Mouse (Mus musculus): ENCODE results near the gene Gpr85. TPM values are rescaled to one million over a fixed set of nuclear protein-coding genes. Genes with fewer than 3 reads are reported as not detected.

Gpr85 gene
- polyA plus RNA-seq, 1 experiment from 2014 or later: 2.0 TPM

- H3K27me3 ChIP-seq (ENCODE audit: control insufficient read depth, insufficient read depth, low read length): no peaks in the 10 kb centered on the region
- H3K4me3 ChIP-seq (ENCODE audit: low read depth, low read length): peak overlapping the region; percentile 68
- H3K27ac ChIP-seq (replicated peaks): peak overlapping the region; percentile 76
- H3K4me1 ChIP-seq (replicated peaks; ENCODE audit: control insufficient read depth, insufficient read depth): no peaks in the 10 kb centered on the region
- no peak for TF ChIP-seq CTCF (IDR thresholded peaks at IDR 0.05; ENCODE audit: low read depth)
- no peaks in the 10 kb centered on the region for H3K36me3 ChIP-seq (ENCODE audit: control insufficient read depth, insufficient read depth, low read length)
- ATAC-seq (ENCODE audit: low FRiP score, low TSS enrichment) (peak; percentile 78; the same call in 1 of the 2 replicates), DNase-seq (ENCODE audit: low spot score) (peak; percentile 70)
- peak overlapping the region; percentile 82 for H3K9ac ChIP-seq (ENCODE audit: low read length)
- peak overlapping the region; percentile 92 for H3K4me2 ChIP-seq (replicated peaks; ENCODE audit: low read depth)
- under 1% methylated on average over 37 of the region's 41 CpGs for WGBS
- no peaks in the 10 kb centered on the region for H3K9me3 ChIP-seq (ENCODE audit: control insufficient read depth, low read length)
Observed at GRCm38 (mm10) chr6:13838677-13839344, 931 bp downstream of the Gpr85 start.

DNA sequence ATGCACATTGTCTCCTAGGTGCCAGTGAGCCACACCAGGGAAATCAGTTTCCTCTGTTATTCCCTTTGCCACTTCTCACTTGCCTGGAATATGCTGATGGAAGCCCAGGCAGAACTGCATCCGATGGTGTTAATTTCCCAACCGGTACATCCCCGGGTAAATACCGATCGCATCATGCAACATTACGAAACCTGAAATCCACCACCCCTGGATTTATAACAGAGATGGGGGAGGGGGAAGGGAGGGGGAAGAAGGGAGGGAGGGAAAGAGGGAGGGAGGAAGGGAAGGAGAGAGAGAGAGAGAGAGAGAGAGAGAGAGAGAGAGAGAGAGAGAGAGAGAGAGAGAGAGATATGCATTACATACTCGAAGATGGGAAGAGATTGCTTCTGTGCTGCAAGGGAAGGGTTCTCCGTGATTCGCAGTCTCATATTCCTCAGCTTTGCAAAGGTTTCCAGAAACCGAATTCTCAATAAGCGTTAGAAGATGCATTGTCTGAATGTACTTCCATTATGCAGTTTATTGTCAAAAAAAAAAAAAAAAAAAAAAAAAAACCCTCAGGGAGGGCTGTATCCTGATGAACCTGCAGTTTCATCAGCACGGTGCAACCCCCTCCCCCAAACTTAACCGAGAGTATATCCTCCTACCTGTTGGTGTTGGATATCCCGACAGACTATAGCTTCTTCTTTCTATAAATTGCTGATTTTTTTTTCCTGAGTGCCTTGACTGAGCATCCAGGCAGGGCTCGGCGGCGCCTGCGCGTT, 1.6 kb downstream of the Gpr85 start:
- 2% methylated on average over 19 of the region's 19 CpGs for WGBS
- Histone ChIP-seq H3K27ac (replicated peaks) (peak overlapping the region; percentile 76; the same call in 1 of the 2 replicates), H3K4me3 (ENCODE audit: low read depth, low read length) (peak overlapping the region; percentile 68), H3K36me3 (ENCODE audit: control insufficient read depth, insufficient read depth, low read length) (no peaks in the 10 kb centered on the region), H3K4me2 (replicated peaks; ENCODE audit: low read depth) (peak overlapping the region; percentile 92), H3K9me3 (ENCODE audit: control insufficient read depth, low read length) (no peaks in the 10 kb centered on the region), H3K9ac (ENCODE audit: low read length) (peak overlapping the region; percentile 82), H3K4me1 (replicated peaks; ENCODE audit: control insufficient read depth, insufficient read depth) (no peaks in the 10 kb centered on the region), H3K27me3 (ENCODE audit: control insufficient read depth, insufficient read depth, low read length) (no peaks in the 10 kb centered on the region)
- ATAC-seq (ENCODE audit: low FRiP score, low TSS enrichment): no peak
- no peak for DNase-seq (ENCODE audit: low spot score)
- TF ChIP-seq CTCF (IDR thresholded peaks at IDR 0.05; ENCODE audit: low read depth) (no peak), EP300 (optimal IDR thresholded peaks at IDR 0.05) (no peak)

- DNase-seq (ENCODE audit: low spot score) (no peak), ATAC-seq (ENCODE audit: low FRiP score, low TSS enrichment) (no peak)
- no peak for TF ChIP-seq CTCF (IDR thresholded peaks at IDR 0.05; ENCODE audit: low read depth)
- no peak for TF ChIP-seq EP300 (optimal IDR thresholded peaks at IDR 0.05)
- H3K4me1 ChIP-seq (replicated peaks; ENCODE audit: control insufficient read depth, insufficient read depth): no peaks in the 10 kb centered on the region
- no peaks in the 10 kb centered on the region for H3K27me3 ChIP-seq (ENCODE audit: control insufficient read depth, insufficient read depth, low read length)
- no peak overlapping the region for H3K27ac ChIP-seq (replicated peaks)
- H3K9ac ChIP-seq (ENCODE audit: low read length): no peak overlapping the region
- no peaks in the 10 kb centered on the region for H3K9me3 ChIP-seq (ENCODE audit: control insufficient read depth, low read length)
- H3K4me3 ChIP-seq (ENCODE audit: low read depth, low read length): no peak overlapping the region
- H3K36me3 ChIP-seq (ENCODE audit: control insufficient read depth, insufficient read depth, low read length): no peaks in the 10 kb centered on the region
- WGBS: 66% methylated on average over 3 of the region's 3 CpGs
- H3K4me2 ChIP-seq (replicated peaks; ENCODE audit: low read depth): no peak overlapping the region
Observed at GRCm38 (mm10) chr6:13836967-13837570, 2.7 kb downstream of the Gpr85 start.

DNA sequence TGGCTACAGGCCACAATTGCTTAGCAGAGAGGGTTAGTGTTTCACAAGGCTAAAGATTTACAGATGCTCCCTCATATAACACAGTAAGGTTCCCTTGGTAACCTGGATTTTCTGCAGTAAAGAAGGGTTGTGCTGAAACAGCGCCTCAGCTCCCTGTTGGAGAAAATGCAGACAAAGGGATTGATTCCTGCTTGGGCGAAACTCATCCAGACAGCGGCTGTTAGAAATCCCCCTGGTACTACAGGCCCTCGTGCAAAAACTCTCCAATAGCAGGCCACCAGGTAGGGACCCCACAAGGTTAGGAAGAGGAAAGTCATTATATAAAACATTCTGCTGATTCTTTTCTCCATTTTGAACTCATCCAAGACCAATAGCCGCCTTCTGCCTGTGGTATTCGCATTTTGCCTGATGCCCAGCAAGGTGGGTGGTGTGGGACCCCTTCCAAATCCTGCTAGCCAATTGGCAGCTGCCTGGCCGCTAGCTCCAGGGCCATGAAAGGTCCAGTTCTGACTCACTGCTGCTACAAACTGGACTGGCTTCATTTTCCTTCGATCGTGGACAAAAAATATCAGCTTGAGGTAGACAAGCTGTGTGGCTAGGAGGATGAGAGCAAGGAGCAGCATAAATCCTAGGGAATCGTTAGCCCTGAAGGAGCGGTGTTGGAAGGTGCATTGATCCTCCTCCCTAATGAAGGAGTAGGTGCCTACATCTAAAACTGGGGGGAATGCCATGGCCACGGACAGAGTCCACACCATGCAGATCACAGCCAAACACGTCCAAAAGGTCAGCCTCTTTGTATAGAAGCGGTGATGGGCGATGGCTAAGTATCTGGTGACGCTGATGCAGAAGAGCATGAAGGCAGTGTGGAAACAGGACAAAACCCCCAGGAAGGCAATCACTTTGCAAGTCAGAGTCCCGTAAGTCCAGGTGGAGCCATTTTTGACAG, 3.7 kb downstream of the Gpr85 start:
- no peaks in the 10 kb centered on the region for H3K36me3 ChIP-seq (ENCODE audit: control insufficient read depth, insufficient read depth, low read length)
- no peak for TF ChIP-seq EP300 (optimal IDR thresholded peaks at IDR 0.05)
- no peak for TF ChIP-seq CTCF (IDR thresholded peaks at IDR 0.05; ENCODE audit: low read depth)
- ATAC-seq (ENCODE audit: low FRiP score, low TSS enrichment) (no peak), DNase-seq (ENCODE audit: low spot score) (no peak)
- H3K9ac ChIP-seq (ENCODE audit: low read length): no peak overlapping the region
- H3K4me2 ChIP-seq (replicated peaks; ENCODE audit: low read depth): no peak overlapping the region
- no peaks in the 10 kb centered on the region for H3K4me1 ChIP-seq (replicated peaks; ENCODE audit: control insufficient read depth, insufficient read depth)
- H3K9me3 ChIP-seq (ENCODE audit: control insufficient read depth, low read length): no peaks in the 10 kb centered on the region
- no peak overlapping the region for H3K4me3 ChIP-seq (ENCODE audit: low read depth, low read length)
- 71% methylated on average over 17 of the region's 17 CpGs for WGBS
- H3K27me3 ChIP-seq (ENCODE audit: control insufficient read depth, insufficient read depth, low read length): no peaks in the 10 kb centered on the region
- no peak overlapping the region for H3K27ac ChIP-seq (replicated peaks)

DNA sequence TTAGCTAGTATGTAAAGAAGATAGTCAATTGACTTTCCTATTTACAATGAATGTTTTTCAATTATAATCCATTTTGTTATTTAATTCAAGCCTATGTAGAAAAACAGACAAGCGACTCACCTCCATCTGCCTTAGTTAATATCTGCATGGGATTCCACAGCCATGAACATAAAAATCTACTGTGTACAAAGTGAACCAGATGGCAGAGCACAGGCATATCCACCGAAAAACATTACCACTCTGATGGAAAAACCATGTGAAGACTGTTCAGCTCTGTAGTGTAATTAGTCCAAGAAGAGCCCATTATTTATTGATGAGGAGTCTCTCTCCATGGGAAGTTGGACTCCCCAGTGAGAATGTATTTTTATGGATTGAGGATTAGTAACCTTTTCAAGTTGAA, 7.0 kb downstream of the Gpr85 start:
- H3K4me3 ChIP-seq (ENCODE audit: low read depth, low read length): no peak overlapping the region
- no peak overlapping the region for H3K9ac ChIP-seq (ENCODE audit: low read length)
- H3K4me2 ChIP-seq (replicated peaks; ENCODE audit: low read depth): no peak overlapping the region
- 84% methylated on average over 2 of the region's 2 CpGs for WGBS
- no peaks in the 10 kb centered on the region for H3K9me3 ChIP-seq (ENCODE audit: control insufficient read depth, low read length)
- no peak for DNase-seq (ENCODE audit: low spot score)
- no peaks in the 10 kb centered on the region for H3K27me3 ChIP-seq (ENCODE audit: control insufficient read depth, insufficient read depth, low read length)
- TF ChIP-seq EP300 (optimal IDR thresholded peaks at IDR 0.05) (no peak), CTCF (IDR thresholded peaks at IDR 0.05; ENCODE audit: low read depth) (no peak)
- no peaks in the 10 kb centered on the region for H3K36me3 ChIP-seq (ENCODE audit: control insufficient read depth, insufficient read depth, low read length)
- no peak for ATAC-seq (ENCODE audit: low FRiP score, low TSS enrichment)
- H3K27ac ChIP-seq (replicated peaks): no peak overlapping the region
- no peaks in the 10 kb centered on the region for H3K4me1 ChIP-seq (replicated peaks; ENCODE audit: control insufficient read depth, insufficient read depth)

Measured in stomach, postnatal 0 days (tissue).